Mouse (Mus musculus): ENCODE measurements around the gene Rasgrf1.

Rasgrf1 gene

GRCm38 (mm10) chr9:89909131-89910010 is at the start of gene Rasgrf1:
Gene Rasgrf1 (plus strand): TSS chr9:89909908.
- peak in 1 of 2 experiments; percentile 60 for DNase-seq (ENCODE audit: low spot score in 2 of 2)

DNA sequence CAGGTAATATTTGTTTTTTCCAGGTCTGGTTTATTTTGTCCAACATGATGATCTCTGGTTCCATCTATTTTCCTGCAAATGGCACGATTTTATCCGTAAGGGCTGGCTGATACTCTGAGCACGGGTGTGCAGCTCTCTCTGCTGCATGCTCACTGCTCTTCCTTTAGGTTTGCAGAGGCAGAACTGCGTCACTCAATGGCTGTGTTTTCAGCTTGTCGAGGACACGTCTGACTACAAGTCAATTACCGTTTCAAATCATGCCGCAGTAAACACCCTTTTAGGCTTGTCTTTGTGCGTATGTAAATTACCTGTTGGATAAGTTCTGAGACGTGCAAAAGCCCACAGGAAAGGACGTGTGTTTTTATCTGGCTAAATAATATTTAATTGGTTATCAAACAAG is 49.6 kb upstream of the Rasgrf1 start:
- DNase-seq (ENCODE audit: low spot score in 2 of 2) = no peak

DNA sequence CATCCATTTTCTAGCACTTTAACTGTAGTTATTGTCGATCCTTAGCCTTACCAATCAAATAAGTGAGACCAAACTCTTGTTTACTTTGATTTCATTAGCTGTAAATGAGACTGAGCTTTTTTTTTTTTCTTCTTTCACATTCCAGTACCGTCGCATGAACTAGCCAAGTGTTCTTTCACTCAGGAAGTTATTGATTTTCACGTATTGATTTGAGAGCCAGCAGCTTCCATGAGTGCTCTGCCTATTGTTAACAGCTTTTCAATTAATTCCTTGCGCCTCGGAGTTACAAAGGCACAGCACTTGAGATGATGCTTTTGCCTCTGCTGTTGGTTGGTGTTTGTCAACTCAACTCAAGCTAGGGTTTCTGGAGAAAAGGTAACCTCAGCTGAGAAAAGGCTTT is 49.1 kb upstream of the Rasgrf1 start:
- no peak for DNase-seq (ENCODE audit: low spot score in 2 of 2)

DNA sequence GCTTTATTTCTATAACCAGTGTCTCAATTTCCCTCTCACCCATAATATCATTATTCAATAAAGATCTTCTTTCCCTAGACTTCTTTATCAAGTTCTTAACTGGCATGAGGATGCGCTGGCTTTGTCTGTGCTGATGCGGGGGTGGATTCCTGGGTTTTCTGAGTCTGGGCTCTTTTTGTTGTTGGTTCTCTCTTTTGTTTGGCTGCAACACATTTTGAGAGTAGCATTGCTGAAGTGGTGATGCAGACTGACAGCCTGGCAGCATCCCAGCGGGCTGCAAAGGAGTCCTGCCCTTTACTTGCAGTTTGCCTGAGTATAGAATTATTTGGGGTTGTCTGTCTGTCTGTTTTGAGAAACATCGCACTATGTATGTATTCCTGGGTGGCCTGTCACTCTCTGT is 42.6 kb upstream of the Rasgrf1 start:
- DNase-seq (ENCODE audit: low spot score in 2 of 2) = no peak

GRCm38 (mm10) chr9:89868093-89868729 is 41.5 kb upstream of the Rasgrf1 start:
- no peak for DNase-seq (ENCODE audit: low spot score in 2 of 2)

GRCm38 (mm10) chr9:89869594-89869993 is 40.1 kb upstream of the Rasgrf1 start:
- DNase-seq (ENCODE audit: low spot score in 2 of 2) = no peak

DNA sequence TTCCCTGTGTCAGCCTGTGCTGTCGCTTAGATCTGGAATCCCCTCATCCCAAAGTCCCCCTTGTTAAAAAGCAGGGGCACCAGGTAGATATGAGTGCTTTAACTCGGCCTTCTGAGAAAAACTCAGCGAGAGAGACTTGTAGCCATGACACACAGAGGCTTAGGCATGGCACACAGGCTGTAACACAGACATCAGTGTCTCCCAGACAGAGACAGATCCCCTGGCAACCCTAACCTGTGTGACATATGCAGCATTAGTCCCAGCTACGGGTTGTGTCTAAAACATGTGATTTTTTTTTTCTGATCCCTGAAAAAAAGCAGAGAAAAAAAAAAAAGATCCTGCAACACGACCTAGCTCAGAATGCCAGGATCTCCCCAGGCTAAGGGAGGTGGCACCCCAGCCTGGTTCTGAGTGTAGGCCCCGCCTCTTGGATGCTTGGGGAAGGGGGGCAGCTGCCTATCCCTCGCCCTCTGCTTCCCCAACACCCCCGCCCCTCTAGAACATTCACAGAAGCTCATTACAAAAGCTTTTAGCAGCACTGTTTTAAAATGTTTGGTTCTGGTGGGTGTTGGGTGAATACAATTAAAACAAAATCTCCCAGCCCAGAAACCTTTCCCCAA is 39.1 kb upstream of the Rasgrf1 start:
- no peak for DNase-seq (ENCODE audit: low spot score in 2 of 2)

- DNase-seq (ENCODE audit: low spot score in 2 of 2) = no peak
These were observed 37.6 kb upstream of the Rasgrf1 start for GRCm38 (mm10) chr9:89872137-89872536.

DNA sequence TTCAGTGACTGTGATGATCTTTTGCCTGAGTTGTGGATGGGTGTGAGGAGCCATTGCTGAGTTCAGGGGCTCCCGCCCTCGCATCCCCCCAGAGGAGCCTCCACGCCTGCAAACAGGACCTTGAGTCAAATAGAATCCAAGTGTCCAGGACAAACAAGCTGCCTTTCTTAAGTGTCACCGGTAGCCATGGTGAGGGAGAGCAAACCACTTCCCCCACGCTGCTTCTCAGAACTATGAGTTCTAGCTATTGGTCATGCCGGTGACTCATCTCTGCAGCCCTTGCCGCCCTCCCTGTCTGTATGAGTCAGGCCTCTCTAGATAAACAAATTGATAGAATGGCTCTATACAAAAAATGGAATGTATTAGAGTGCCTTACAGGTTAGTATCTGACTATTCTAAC is 35.3 kb upstream of the Rasgrf1 start:
- DNase-seq (ENCODE audit: low spot score in 2 of 2) = no peak

DNA sequence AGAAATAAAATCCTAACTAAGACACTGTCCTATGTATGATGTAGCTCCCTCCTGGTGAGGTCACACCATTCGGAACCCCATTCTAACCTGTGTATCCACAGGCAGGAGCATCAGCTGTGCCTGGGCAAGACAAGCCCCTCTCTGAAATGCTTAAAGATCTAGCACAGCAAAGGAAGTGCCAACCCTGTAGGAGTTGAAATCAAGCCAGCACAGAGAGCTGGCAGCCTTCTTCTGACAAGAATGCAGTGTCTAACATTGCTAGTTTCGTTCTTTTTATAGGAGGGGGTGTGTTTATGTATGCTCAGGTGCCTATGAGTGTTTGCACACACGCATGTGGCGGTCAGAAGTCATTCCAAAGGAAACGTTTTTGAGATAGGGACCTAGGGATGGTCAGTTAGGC is 34.2 kb upstream of the Rasgrf1 start:
- no peak for DNase-seq (ENCODE audit: low spot score in 2 of 2)

- DNase-seq (ENCODE audit: low spot score in 2 of 2) = no peak
These were observed 31.2 kb upstream of the Rasgrf1 start for GRCm38 (mm10) chr9:89878471-89879020.

DNA sequence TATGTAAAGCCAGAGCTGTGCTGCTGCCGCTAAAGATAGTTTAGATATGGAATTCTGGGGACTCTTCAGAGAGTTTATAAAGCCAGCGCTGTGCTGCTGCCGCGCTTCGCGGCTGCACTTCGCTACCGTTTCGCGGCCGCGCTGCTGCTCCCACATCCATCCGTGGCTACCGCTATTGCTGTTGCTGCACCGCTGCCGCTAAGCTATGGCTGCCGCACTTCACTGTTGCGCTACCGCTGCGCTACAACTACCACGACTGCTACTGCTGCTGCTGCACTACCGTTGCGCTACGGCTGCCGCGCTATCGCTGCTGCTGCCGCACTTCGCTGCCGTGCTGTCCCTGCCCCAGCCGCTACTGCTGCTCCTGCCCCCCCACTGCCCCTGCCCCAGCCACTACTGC is 30.1 kb upstream of the Rasgrf1 start:
- DNase-seq (ENCODE audit: low spot score in 2 of 2) = peak in 1 of 2 experiments; percentile 27

GRCm38 (mm10) chr9:89881552-89881951 is 28.2 kb upstream of the Rasgrf1 start:
- DNase-seq (ENCODE audit: low spot score in 2 of 2) = no peak

DNA sequence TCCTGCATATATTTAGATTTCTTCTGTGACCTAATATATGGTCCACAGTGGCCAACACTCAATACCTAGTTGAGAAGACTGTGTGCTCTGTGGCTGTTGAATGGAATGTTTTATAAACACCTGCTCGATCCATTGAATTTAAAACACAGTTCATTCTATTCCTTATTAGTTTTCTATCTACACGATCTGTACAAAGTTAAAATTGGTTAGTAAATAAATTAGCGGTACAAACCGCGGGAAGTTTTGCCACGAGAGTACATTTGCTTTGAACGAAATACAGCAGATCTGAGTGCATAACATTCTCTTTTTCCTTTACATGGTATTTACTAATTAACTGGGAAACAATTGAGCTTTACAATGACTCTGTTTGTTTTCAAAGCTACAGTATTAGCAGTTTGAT is 27.1 kb upstream of the Rasgrf1 start:
- DNase-seq (ENCODE audit: low spot score in 2 of 2) = no peak

- DNase-seq (ENCODE audit: low spot score in 2 of 2) = peak in 1 of 2 experiments; percentile 53
These were observed 23.9 kb upstream of the Rasgrf1 start for GRCm38 (mm10) chr9:89885701-89886218.

GRCm38 (mm10) chr9:89891534-89892293 is 18.0 kb upstream of the Rasgrf1 start:
- peak in 1 of 2 experiments; percentile 26 for DNase-seq (ENCODE audit: low spot score in 2 of 2)

DNA sequence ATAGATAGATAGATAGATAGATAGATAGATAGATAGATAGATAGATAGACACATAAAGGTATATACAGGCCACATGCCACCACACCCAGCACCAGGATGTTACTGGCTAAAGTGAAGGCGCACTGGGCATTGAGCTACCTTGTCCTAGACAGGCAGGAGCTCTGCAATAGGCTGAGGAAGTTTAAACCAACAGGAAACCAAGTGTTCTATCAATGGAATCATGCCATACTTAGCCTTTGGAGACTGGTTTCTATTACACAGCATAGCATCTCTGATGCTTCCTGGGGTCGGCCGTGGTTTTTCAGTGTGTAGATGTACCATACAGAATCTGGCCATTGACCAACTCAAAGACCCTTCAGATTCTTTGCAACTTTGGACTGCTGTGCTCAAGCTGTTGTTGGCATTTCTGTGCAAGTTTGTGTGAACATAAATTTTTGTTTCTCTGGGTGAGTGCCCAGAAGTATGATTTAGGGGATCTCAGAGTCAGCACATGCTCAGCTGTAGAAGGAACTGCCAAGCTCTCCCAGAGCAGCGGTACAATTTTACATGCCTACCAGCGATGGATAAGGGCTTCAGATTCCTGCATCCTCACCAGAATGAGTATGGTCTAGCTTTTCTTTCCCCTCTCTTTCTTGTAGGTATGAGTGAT is 17.0 kb upstream of the Rasgrf1 start:
- DNase-seq (ENCODE audit: low spot score in 2 of 2) = no peak

DNA sequence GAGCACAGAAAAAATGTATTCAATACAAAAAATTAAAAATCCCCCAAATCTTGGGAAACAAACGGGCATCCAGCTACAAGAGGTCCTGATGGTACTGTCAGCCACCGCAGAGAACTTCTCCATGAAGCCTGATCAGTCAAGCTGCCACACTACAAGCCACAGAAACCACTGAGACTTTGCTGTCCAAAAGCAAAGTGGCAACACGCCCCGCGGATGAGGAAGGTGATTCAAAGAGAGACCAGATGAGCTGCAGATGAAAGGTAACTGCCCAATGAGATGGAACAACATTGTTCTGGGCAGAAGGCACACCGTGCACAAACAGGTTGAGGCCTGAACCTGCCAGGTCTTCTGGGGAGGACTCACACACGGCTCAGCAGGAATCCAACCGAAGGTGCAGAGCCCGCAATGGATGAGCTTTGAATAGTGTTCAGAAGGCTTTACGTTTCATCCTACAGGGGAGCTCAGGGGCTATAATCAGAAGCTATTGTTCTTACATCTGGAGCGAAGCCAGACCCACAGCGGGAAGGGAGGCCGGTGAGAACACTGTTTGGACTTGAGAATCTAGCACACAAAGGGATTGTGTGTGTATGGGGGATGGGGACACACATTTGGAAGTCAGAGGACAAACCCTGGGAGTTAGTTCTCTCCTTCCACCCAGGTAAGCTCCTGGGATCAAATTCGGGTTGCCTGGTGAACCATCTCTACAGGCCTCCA is 9.4 kb upstream of the Rasgrf1 start:
- DNase-seq (ENCODE audit: low spot score in 2 of 2) = no peak

DNA sequence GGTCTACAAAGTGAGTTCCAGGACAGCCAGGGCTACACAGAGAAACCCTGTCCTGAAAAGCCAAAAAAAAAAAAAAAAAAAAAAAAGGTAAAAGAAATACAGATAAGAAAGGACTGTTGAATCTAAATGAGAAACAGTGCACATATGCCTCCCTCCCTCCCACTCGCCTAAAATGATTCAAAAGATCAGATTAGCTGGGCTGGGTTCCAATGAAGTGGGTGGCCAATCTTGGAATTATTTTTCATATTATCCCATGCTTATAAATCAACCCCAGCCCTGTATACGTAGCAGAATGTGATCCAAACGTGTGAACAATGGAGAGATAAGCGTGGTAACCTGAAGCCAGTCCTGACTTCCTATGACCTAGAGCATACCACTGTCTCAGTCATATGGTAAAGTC is 8.5 kb upstream of the Rasgrf1 start:
- no peak for DNase-seq (ENCODE audit: low spot score in 2 of 2)

DNA sequence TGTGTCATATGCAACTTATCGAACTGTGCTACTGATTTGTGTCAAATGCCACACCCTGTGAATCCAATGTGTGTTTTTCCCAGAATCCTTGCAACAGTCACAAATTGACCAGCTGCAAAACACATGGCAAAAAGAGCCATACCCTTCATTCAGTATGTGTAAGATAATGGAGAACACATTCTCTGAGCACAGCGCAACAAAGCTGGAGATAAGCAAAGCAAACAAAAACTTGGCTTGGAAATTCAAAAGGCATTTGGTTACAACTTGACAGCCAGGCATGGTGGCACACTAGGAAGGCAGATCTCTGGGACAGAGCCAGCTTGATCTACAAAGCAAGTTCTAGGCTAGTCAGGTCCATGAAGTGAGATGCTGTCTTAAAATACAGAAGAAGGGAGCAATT is 6.9 kb upstream of the Rasgrf1 start:
- no peak for DNase-seq (ENCODE audit: low spot score in 2 of 2)

Data from cerebellum, postnatal 4 days (tissue).